Mouse (Mus musculus) intestine, embryonic 16.5 days (tissue): ENCODE measurements around the gene Pan3. TPM values are rescaled to one million over a fixed set of nuclear protein-coding genes. Genes with fewer than 3 reads are reported as not detected.
A peak's percentile ranks its signal among the peaks of the same experiment; 100 is the strongest.

Experiments used
- ATAC-seq: fragments of 200-750 bp; cut with Nextera tagmentation; 2 replicates; pipeline ENCODE4 v1.8.0; 2017; ENCODE audit warnings: moderate TSS enrichment, moderate library complexity
- H3K27ac ChIP-seq: fragments of 300-500 bp; sonication (generic); 2 replicates; pipeline ENCODE4 v1.5.1; 2014; ENCODE audit warnings: mild to moderate bottlenecking, low read length
- H3K27me3 ChIP-seq: fragments of 300-500 bp; sonication (generic); replicated peaks from 2 replicates; pipeline ENCODE4 v1.6.1; 2014; ENCODE audit warnings: low read length, control low read depth, mixed read lengths; ENCODE audit not compliant: control insufficient read depth, insufficient read depth
- H3K36me3 ChIP-seq: fragments of 300-500 bp; sonication (generic); 2 replicates; pipeline ENCODE4 v1.6.1; 2014; ENCODE audit warnings: low read length, control low read depth; ENCODE audit not compliant: control insufficient read depth, insufficient read depth
- H3K4me1 ChIP-seq: fragments of 300-500 bp; sonication (generic); 2 replicates; pipeline ENCODE4 v1.6.1; 2014; ENCODE audit warnings: low read length, control low read depth, mixed read lengths; ENCODE audit not compliant: control insufficient read depth, insufficient read depth
- H3K4me2 ChIP-seq: fragments of 300-500 bp; sonication (generic); 2 replicates; pipeline ENCODE4 v1.6.1; 2014; ENCODE audit warnings: low read depth, low read length, control low read depth
- H3K4me3 ChIP-seq: fragments of 300-500 bp; sonication (generic); 2 replicates; pipeline ENCODE4 v1.5.1; 2014; ENCODE audit warnings: mild to moderate bottlenecking, low read length
- H3K9ac ChIP-seq: fragments of 300-500 bp; sonication (generic); 2 replicates; pipeline ENCODE4 v1.6.1; 2014; ENCODE audit warnings: low read depth, low read length
- H3K9me3 ChIP-seq: fragments of 300-500 bp; sonication (generic); 2 replicates; pipeline ENCODE4 v1.6.1; 2016; ENCODE audit warnings: low read length, control low read depth; ENCODE audit not compliant: control insufficient read depth
- WGBS: fragments of 180-500 bp; shearing (Covaris S2); extraction: QIAGEN DNeasy Blood & Tissue Kit; methylation state at CpG from one replicate; pipeline ENCODE4 v1.1.7; 2014; 5-methylcytosine and 5-hydroxymethylcytosine counted together
- polyA plus RNA-seq: library from polyadenylated mRNA; unstranded; fragments of >200 nt; fragmentation: Nextera tagmentation; extraction: Ambion mirVana; gene quantifications from 2 replicates; pipeline ENCODE4 v1.2.1, GENCODE M21; 2015

The Pan3 gene
- polyA plus RNA-seq, 1 experiment from 2014 or later: 40.4 TPM

- H3K9ac ChIP-seq: no peak overlapping the region
- peaks cover 15% of the 10 kb centered on the region for H3K4me1 ChIP-seq
- no peak overlapping the region for H3K4me2 ChIP-seq
- no peaks in the 10 kb centered on the region for H3K9me3 ChIP-seq
- H3K27me3 ChIP-seq: no peaks in the 10 kb centered on the region
- no peak overlapping the region for H3K4me3 ChIP-seq
- H3K36me3 ChIP-seq: no peaks in the 10 kb centered on the region
- no peak overlapping the region for H3K27ac ChIP-seq
- WGBS: 79% methylated on average over 4 of the region's 4 CpGs
- ATAC-seq: no peak
Observed at GRCm38 (mm10) chr5:147442741-147443140, 12.8 kb downstream of the Pan3 start.

- WGBS: 76% methylated on average over 6 of the region's 6 CpGs
- Histone ChIP-seq H3K4me2 (no peak overlapping the region), H3K9ac (no peak overlapping the region), H3K4me3 (no peak overlapping the region), H3K27me3 (no peaks in the 10 kb centered on the region), H3K9me3 (no peaks in the 10 kb centered on the region), H3K36me3 (no peaks in the 10 kb centered on the region), H3K4me1 (peaks cover 10% of the 10 kb centered on the region), H3K27ac (no peak overlapping the region)
- ATAC-seq: peak; percentile 42; the same call in 1 of the 2 replicates
Observed at GRCm38 (mm10) chr5:147444298-147444697, 14.3 kb downstream of the Pan3 start.

- Histone ChIP-seq H3K27ac (no peak overlapping the region), H3K4me1 (peaks cover 10% of the 10 kb centered on the region), H3K36me3 (no peaks in the 10 kb centered on the region), H3K4me3 (no peak overlapping the region), H3K4me2 (no peak overlapping the region), H3K9ac (no peak overlapping the region), H3K9me3 (no peaks in the 10 kb centered on the region), H3K27me3 (no peaks in the 10 kb centered on the region)
- WGBS: 70% methylated on average over 2 of the region's 2 CpGs
- no peak for ATAC-seq
Observed at GRCm38 (mm10) chr5:147444757-147445156, 14.8 kb downstream of the Pan3 start.

DNA sequence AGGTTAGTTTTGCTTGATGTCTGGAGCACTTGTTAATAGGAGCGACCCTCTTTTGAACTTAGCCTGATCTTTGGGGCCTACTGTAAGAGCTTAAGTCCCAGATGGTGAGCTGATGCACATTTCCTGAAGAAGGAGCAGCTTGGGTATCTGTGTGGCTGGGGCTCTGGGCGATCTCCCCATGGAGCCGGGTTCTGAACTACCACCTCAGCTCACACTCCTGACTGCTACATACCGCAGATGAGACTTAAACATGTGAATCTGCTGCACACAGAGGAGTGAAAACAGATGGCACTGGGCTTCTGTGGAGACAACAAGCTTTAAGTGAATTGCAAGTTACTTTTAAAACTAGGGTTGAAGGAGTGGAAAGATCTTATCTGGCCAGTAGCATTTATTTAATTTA lies 15.3 kb downstream of the Pan3 start:
- Histone ChIP-seq H3K4me1 (peaks cover 10% of the 10 kb centered on the region), H3K4me2 (no peak overlapping the region), H3K9ac (no peak overlapping the region), H3K4me3 (no peak overlapping the region), H3K36me3 (no peaks in the 10 kb centered on the region), H3K9me3 (no peaks in the 10 kb centered on the region), H3K27ac (no peak overlapping the region), H3K27me3 (no peaks in the 10 kb centered on the region)
- ATAC-seq: no peak
- WGBS: 82% methylated on average over 4 of the region's 4 CpGs

DNA sequence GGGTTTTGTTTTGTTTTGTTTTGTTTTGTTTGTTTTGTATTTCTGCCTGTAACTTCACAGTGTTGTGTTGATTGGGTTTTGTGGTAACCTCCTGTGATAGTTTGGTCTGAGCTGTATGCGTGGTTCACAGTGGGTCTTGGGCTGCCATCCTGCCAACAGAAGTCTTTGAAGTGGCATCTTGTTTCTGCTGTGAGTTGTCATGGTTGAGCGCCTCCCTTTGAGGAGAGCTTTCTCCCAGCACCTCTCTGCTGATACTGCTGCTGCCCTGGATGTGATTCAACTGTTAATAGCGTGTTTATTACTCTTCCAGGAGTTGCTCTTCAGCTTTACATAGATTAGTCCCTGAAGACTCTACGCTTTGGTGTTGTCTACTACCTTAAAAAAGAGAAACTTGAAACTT lies 18.6 kb downstream of the Pan3 start:
- Histone ChIP-seq H3K4me2 (no peak overlapping the region), H3K27me3 (no peaks in the 10 kb centered on the region), H3K4me1 (0 out of 2 replicates have a peak, but pooled peaks cover 6% of the 10 kb centered on the region), H3K9me3 (no peaks in the 10 kb centered on the region), H3K9ac (no peak overlapping the region), H3K4me3 (no peak overlapping the region), H3K36me3 (no peaks in the 10 kb centered on the region), H3K27ac (no peak overlapping the region)
- 67% methylated on average over 4 of the region's 4 CpGs for WGBS
- ATAC-seq: no peak

- Histone ChIP-seq H3K9ac (no peak overlapping the region), H3K27me3 (no peaks in the 10 kb centered on the region), H3K27ac (no peak overlapping the region), H3K4me3 (no peak overlapping the region), H3K4me1 (0 out of 2 replicates have a peak, but pooled peaks cover 6% of the 10 kb centered on the region), H3K4me2 (no peak overlapping the region), H3K9me3 (no peaks in the 10 kb centered on the region), H3K36me3 (no peaks in the 10 kb centered on the region)
- 81% methylated on average over 4 of the region's 4 CpGs for WGBS
- no peak for ATAC-seq
Observed at GRCm38 (mm10) chr5:147448933-147449332, 19.0 kb downstream of the Pan3 start.

- H3K4me3 ChIP-seq: no peak overlapping the region
- H3K36me3 ChIP-seq: peaks cover 11% of the 10 kb centered on the region; the same call in 1 of the 2 replicates
- 74% methylated on average over 4 of the region's 4 CpGs for WGBS
- no peak for ATAC-seq
- H3K4me2 ChIP-seq: no peak overlapping the region
- no peak overlapping the region for H3K27ac ChIP-seq
- H3K27me3 ChIP-seq: no peaks in the 10 kb centered on the region
- no peak overlapping the region for H3K9ac ChIP-seq
- H3K9me3 ChIP-seq: no peaks in the 10 kb centered on the region
- no peaks in the 10 kb centered on the region; the same call in 1 of the 2 replicates for H3K4me1 ChIP-seq
Observed at GRCm38 (mm10) chr5:147456491-147456890, 26.5 kb downstream of the Pan3 start.

- Histone ChIP-seq H3K4me3 (no peak overlapping the region), H3K4me2 (no peak overlapping the region), H3K9ac (no peak overlapping the region), H3K27me3 (no peaks in the 10 kb centered on the region), H3K9me3 (no peaks in the 10 kb centered on the region), H3K36me3 (peaks cover 8% of the 10 kb centered on the region; the same call in 1 of the 2 replicates), H3K27ac (no peak overlapping the region), H3K4me1 (no peaks in the 10 kb centered on the region; the same call in 1 of the 2 replicates)
- 62% methylated on average over 4 of the region's 4 CpGs for WGBS
- peak; percentile 70; the same call in 1 of the 2 replicates for ATAC-seq
Observed at GRCm38 (mm10) chr5:147459821-147460567, 30.0 kb downstream of the Pan3 start.

DNA sequence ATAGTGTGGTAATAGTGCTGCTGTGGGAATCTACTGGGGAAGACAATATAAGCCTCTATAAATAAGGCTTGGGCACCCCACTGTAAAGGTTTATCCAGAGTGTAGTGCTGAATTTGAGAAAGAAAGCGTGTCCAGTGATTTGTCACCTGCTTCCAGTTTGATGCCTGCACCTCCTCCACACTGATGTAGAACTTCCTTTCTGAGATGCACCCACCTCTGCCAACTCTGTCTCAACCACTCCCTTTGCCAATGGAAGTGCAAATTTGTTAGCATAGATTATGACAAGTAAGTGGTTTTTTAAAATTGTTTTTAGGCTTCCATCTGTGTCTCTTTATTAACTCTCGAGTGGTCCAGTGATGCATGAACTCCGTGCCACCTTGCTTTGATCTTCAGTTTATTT lies 33.3 kb downstream of the Pan3 start:
- Histone ChIP-seq H3K27ac (no peak overlapping the region), H3K4me3 (no peak overlapping the region), H3K27me3 (no peaks in the 10 kb centered on the region), H3K4me1 (no peaks in the 10 kb centered on the region; the same call in 1 of the 2 replicates), H3K9me3 (no peaks in the 10 kb centered on the region), H3K4me2 (no peak overlapping the region), H3K36me3 (peaks cover 6% of the 10 kb centered on the region; the same call in 1 of the 2 replicates), H3K9ac (no peak overlapping the region)
- WGBS: 76% methylated on average over 3 of the region's 3 CpGs
- no peak for ATAC-seq
